ENCODE assay signal across 16 mouse cellular contexts in genomic region chr2:58778986-58779495, GRCm38 (mm10).
"Had no signal": no experiment of that assay in that cellular context is flagged by ENCODE, and none has a peak within 500 bp of the region (broad histone marks: within the 10 kb centered on the region; RNA-seq: fewer than 3 reads in every experiment).

No protein-coding gene starts in this region.

- H3K27ac ChIP-seq: kidney, postnatal 0 days; layer of hippocampus, adult 2 months; liver, embryonic 14.5 days; macrophage; midbrain, embryonic 12.5 days; stomach, postnatal 0 days had no signal

- H3K9ac ChIP-seq: liver, embryonic 14.5 days; midbrain, embryonic 12.5 days had no signal

- H3K27me3 ChIP-seq: megakaryocyte, embryonic 14.5 days; midbrain, embryonic 12.5 days had no signal

- DNase-seq: kidney, adult 11 months; kidney, adult 9 months; kidney, postnatal 4 days; left cerebral cortex, postnatal 4 days; liver; right cerebral cortex, postnatal 25 days; thymus, postnatal 4 days had no signal

- ATAC-seq: hindbrain, embryonic 16.5 days; midbrain, embryonic 16.5 days had no signal

- H3K36me3 ChIP-seq: midbrain, embryonic 12.5 days had no signal

- H3K4me1 ChIP-seq: megakaryocyte, embryonic 14.5 days; midbrain, embryonic 12.5 days had no signal

- H3K4me2 ChIP-seq: midbrain, embryonic 12.5 days had no signal

- H3K4me3 ChIP-seq: layer of hippocampus, adult 2 months; megakaryocyte, embryonic 14.5 days; midbrain, embryonic 12.5 days had no signal

- H3K9me3 ChIP-seq: midbrain, embryonic 12.5 days had no signal
